Mouse (Mus musculus): ENCODE measurements around the gene Arpc4.

- no peak for TF ChIP-seq GATA1 (IDR thresholded peaks at IDR 0.05; ENCODE audit: borderline replicate concordance, low read length)
- TF ChIP-seq FLI1 (IDR thresholded peaks at IDR 0.05; ENCODE audit: low read length), result no peak
Measured at GRCm38 (mm10) chr6:113336852-113337620, 40.9 kb upstream of the Arpc4 start.
